Mouse (Mus musculus) heart, postnatal 0 days (tissue): ENCODE results near the gene Phf21a.

Experiments
- CTCF ChIP-seq: IDR thresholded peaks from 2 replicates; pipeline ENCODE4 v1.5.1; 2016; ENCODE audit warnings: antibody characterized with exemption, control low read depth, low read depth
- EP300 ChIP-seq: IDR thresholded peaks from 2 replicates; pipeline ENCODE4 v1.6.1; 2016; ENCODE audit warnings: antibody characterized with exemption, low read depth

GRCm38 (mm10) chr2:92405687-92406086 is 312.8 kb downstream of the Phf21a start:
- no peak for TF ChIP-seq CTCF
- no peak for TF ChIP-seq EP300
